Mouse (Mus musculus) heart, embryonic 15.5 days (tissue): Measurements from ENCODE around the gene Smcp. TPM values are rescaled to one million over a fixed set of nuclear protein-coding genes. Genes with fewer than 3 reads are reported as not detected.

Experiments used
- ATAC-seq: fragments of 200-750 bp; cut with Nextera tagmentation; replicated peaks from 2 replicates; pipeline ENCODE4 v1.8.0; 2017; ENCODE audit warnings: low read depth, moderate TSS enrichment; ENCODE audit not compliant: insufficient number of reproducible peaks, insufficient read depth, low FRiP score
- H3K27ac ChIP-seq: fragments of 300-500 bp; sonication (generic); 2 replicates; pipeline ENCODE4 v1.5.1; 2015; ENCODE audit warnings: mild to moderate bottlenecking, inconsistent platforms
- H3K27me3 ChIP-seq: fragments of 300-500 bp; sonication (generic); 2 replicates; pipeline ENCODE4 v1.6.1; 2015; ENCODE audit warnings: inconsistent platforms
- H3K36me3 ChIP-seq: fragments of 300-500 bp; sonication (generic); 2 replicates; pipeline ENCODE4 v1.6.1; 2015; ENCODE audit warnings: mild to moderate bottlenecking, inconsistent platforms
- H3K4me1 ChIP-seq: fragments of 300-500 bp; sonication (generic); replicated peaks from 2 replicates; pipeline ENCODE4 v1.6.1; 2015; ENCODE audit warnings: inconsistent platforms
- H3K4me2 ChIP-seq: fragments of 300-500 bp; sonication (generic); 2 replicates; pipeline ENCODE4 v1.6.1; 2015; ENCODE audit warnings: inconsistent platforms, mild to moderate bottlenecking, moderate library complexity
- H3K4me3 ChIP-seq: fragments of 300-500 bp; sonication (generic); 2 replicates; pipeline ENCODE4 v1.5.1; 2015; ENCODE audit warnings: mild to moderate bottlenecking, inconsistent platforms
- H3K9ac ChIP-seq: fragments of 300-500 bp; sonication (generic); 2 replicates; pipeline ENCODE4 v1.6.1; 2015; ENCODE audit warnings: mild to moderate bottlenecking, inconsistent platforms
- H3K9me3 ChIP-seq: fragments of 300-500 bp; sonication (generic); replicated peaks from 2 replicates; pipeline ENCODE4 v1.6.1; 2016; ENCODE audit warnings: inconsistent platforms
- WGBS: fragments of 180-500 bp; shearing (Covaris S2); methylation state at CpG from one replicate; pipeline ENCODE4 v1.1.7; 2015; ENCODE audit warnings: mixed read lengths; 5-methylcytosine and 5-hydroxymethylcytosine counted together
- polyA plus RNA-seq: library from polyadenylated mRNA; unstranded; fragments of >200 nt; fragmentation: Nextera tagmentation; extraction: Ambion mirVana; gene quantifications from 2 replicates; pipeline ENCODE4 v1.2.1, GENCODE M21; 2015

Gene Smcp
- polyA plus RNA-seq, 1 experiment from 2014 or later: not detected

DNA sequence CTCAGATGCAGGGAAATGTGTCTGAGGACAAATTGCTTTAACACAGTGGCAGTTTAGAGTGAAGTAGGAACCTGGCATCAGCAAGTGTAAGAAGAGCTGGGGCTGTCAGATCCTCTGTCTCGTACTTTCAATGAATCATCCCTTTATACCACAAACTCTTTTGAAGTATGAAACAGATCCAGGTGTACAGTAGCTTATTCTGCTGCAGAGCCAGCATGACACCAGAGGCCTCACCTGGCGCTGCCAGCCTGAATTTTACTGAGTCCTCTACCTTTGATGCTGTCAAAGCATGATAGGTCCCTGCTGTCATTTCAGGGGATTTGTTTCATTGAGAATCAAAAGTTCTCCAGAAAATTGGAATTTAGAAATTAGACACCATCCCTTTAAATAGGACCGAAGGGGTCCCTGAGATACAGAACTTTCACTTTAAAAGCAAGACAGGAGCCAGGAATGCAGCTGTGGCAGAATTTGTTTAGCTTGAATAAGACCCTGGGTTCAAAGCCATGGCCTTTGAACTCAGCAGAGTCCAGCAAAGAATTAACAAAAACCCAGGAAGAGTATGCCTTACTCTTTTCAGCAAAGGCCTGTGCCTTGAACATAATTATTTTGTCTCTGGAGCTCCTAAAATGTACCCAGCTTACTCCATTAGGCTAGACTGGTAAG lies 5.5 kb downstream of the Smcp start:
- no peaks in the 10 kb centered on the region for H3K9me3 ChIP-seq
- H3K27me3 ChIP-seq: no peaks in the 10 kb centered on the region
- no peaks in the 10 kb centered on the region for H3K36me3 ChIP-seq
- no peak for ATAC-seq
- H3K27ac ChIP-seq: no peak overlapping the region
- no peak overlapping the region for H3K4me3 ChIP-seq
- no peaks in the 10 kb centered on the region for H3K4me1 ChIP-seq
- WGBS: 69% methylated on average over 3 of the region's 3 CpGs
- no peak overlapping the region for H3K9ac ChIP-seq
- no peak overlapping the region for H3K4me2 ChIP-seq

GRCm38 (mm10) chr3:92579508-92579907 lies 9.3 kb downstream of the Smcp start:
- H3K9me3 ChIP-seq: no peaks in the 10 kb centered on the region
- no peak overlapping the region for H3K27ac ChIP-seq
- H3K27me3 ChIP-seq: no peaks in the 10 kb centered on the region
- WGBS: 50% methylated on average over 1 of the region's 1 CpGs
- H3K9ac ChIP-seq: no peak overlapping the region
- no peak overlapping the region for H3K4me2 ChIP-seq
- ATAC-seq: no peak
- no peaks in the 10 kb centered on the region for H3K36me3 ChIP-seq
- H3K4me1 ChIP-seq: no peaks in the 10 kb centered on the region
- no peak overlapping the region for H3K4me3 ChIP-seq

DNA sequence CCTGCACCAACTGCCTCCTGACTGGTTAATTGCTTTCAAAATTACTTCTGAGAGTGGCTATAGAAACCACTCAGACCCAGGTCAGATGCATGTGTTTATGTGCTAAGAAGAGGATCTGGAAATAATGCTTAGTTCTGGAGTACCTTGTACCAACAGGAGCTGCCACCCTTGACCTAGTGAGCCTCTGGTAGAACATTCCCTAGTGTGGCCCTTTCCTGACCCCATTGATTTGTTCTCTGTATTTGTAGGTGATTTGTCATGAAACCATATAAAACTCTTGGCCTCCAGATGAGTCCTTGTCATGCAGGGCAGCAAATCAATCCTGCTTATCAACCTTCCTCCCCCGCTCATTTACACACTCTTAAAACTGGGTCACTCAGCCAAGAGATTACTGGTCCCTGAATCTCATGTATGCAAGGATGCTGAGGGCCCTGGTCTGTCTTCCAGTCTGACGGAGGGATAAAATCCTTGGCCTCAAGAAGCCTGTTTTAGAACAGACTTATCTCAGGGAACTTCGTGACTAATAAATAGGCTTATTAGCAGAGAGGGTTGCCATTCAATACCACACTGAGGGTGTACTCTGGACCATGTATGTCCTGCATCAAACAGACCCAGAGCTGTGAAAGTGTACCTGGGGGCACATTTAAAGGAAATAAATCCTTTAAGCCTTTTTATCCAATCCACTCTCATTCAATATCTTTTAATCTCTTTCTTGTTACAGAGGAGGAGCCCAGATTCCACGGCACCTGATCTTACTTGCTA lies 10.0 kb downstream of the Smcp start:
- no peak overlapping the region for H3K9ac ChIP-seq
- no peak for ATAC-seq

GRCm38 (mm10) chr3:92573449-92574041 lies 15.3 kb downstream of the Smcp start, which contains the start of gene Ivl:
Gene Ivl, minus strand, starts transcription at chr3:92573735.
- no peaks in the 10 kb centered on the region for H3K9me3 ChIP-seq
- WGBS: 54% methylated on average over 1 of the region's 1 CpGs

More for the DNA sequence above, 10.0 kb downstream of the Smcp start:
- Histone ChIP-seq H3K36me3 (no peaks in the 10 kb centered on the region), H3K9me3 (no peaks in the 10 kb centered on the region), H3K27ac (no peak overlapping the region), H3K4me3 (no peak overlapping the region), H3K4me2 (no peak overlapping the region), H3K27me3 (no peaks in the 10 kb centered on the region), H3K4me1 (no peaks in the 10 kb centered on the region)
- 45% methylated on average over 4 of the region's 4 CpGs for WGBS

DNA sequence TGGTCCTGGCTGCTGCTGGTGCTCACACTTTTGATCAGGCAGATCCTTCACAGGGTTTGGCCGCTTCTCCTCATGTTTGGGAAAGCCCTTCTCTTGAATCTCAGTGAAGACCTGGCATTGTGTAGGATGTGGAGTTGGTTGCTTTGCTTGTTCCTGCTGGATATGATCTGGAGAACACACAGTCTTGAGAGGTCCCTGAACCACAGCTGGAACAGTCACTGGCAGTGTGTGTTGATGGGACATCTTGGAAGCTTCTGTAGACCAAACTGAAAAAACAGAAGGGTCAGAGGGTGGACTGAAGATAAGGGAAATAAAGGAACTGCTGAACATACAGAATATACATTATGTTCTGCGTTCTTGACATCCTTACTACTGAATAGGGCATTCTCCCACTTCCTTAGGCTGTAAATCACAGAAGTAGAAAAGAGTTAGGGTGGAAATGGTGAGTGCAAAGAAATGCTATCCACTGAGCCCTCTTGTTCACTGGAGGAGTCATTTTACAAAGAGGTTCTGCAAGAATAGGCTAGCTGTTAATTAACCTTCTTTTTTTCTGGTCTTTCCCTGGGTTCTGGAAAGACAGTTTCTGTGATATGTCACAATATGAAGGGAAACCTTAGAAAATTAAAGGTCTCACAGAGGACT lies 16.2 kb downstream of the Smcp start:
- no peak overlapping the region for H3K4me2 ChIP-seq
- WGBS: 64% methylated on average over 2 of the region's 2 CpGs
- H3K27me3 ChIP-seq: no peaks in the 10 kb centered on the region
- H3K4me3 ChIP-seq: no peak overlapping the region
- no peak overlapping the region for H3K9ac ChIP-seq
- no peaks in the 10 kb centered on the region for H3K9me3 ChIP-seq
- no peaks in the 10 kb centered on the region for H3K36me3 ChIP-seq
- no peak overlapping the region for H3K27ac ChIP-seq
- no peaks in the 10 kb centered on the region for H3K4me1 ChIP-seq
- ATAC-seq: no peak

More at GRCm38 (mm10) chr3:92573449-92574041, 15.3 kb downstream of the Smcp start, which contains the start of gene Ivl:
- H3K36me3 ChIP-seq: no peaks in the 10 kb centered on the region
- no peak within 1 kb of the TSS for H3K4me3 ChIP-seq
- H3K27ac ChIP-seq: no peak within 1 kb of the TSS
- no peaks in the 10 kb centered on the region for H3K4me1 ChIP-seq
- no peak for ATAC-seq
- H3K4me2 ChIP-seq: no peak within 1 kb of the TSS
- no peaks in the 10 kb centered on the region for H3K27me3 ChIP-seq
- no peak within 1 kb of the TSS for H3K9ac ChIP-seq

GRCm38 (mm10) chr3:92568752-92569151 lies 20.0 kb downstream of the Smcp start:
- ATAC-seq: no peak
- WGBS: 75% methylated on average over 2 of the region's 2 CpGs
- Histone ChIP-seq H3K27me3 (no peaks in the 10 kb centered on the region), H3K36me3 (no peaks in the 10 kb centered on the region), H3K4me2 (no peak overlapping the region), H3K4me3 (no peak overlapping the region), H3K27ac (no peak overlapping the region), H3K4me1 (no peaks in the 10 kb centered on the region), H3K9me3 (no peaks in the 10 kb centered on the region), H3K9ac (no peak overlapping the region)

DNA sequence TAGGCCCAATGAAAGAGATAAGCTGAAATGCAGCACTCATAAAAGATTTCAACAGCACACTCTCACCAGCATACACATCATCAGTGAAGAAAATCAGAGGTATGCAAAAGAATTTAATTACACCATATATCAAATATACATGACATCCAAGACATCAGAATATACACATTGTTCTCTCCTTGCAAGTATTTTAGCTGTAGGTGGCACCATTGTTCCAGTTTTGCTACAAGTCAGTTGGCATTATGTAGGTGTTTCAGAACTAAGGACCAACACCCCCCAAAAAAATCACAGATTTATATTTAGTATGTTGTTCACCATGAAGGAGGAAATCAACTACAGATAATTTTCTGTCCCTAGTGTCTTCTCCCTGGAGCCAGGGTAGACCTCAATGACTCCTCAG lies 23.4 kb downstream of the Smcp start:
- no peak overlapping the region for H3K4me3 ChIP-seq
- H3K27me3 ChIP-seq: no peaks in the 10 kb centered on the region
- no peaks in the 10 kb centered on the region for H3K4me1 ChIP-seq
- H3K4me2 ChIP-seq: no peak overlapping the region
- no peak overlapping the region for H3K27ac ChIP-seq
- H3K9ac ChIP-seq: no peak overlapping the region
- H3K9me3 ChIP-seq: no peaks in the 10 kb centered on the region
- H3K36me3 ChIP-seq: no peaks in the 10 kb centered on the region
- no peak for ATAC-seq

- no peak within 1 kb of the TSS for H3K27ac ChIP-seq
- no peak within 1 kb of the TSS for H3K4me2 ChIP-seq
- 71% methylated on average over 3 of the region's 3 CpGs for WGBS
- no peaks in the 10 kb centered on the region for H3K9me3 ChIP-seq
- no peak within 1 kb of the TSS for H3K9ac ChIP-seq
- ATAC-seq: no peak
- H3K27me3 ChIP-seq: no peaks in the 10 kb centered on the region
- H3K4me3 ChIP-seq: no peak within 1 kb of the TSS
- H3K4me1 ChIP-seq: no peaks in the 10 kb centered on the region
- no peaks in the 10 kb centered on the region for H3K36me3 ChIP-seq
Measured at GRCm38 (mm10) chr3:92534411-92534810, 54.4 kb downstream of the Smcp start, which contains the start of gene 2310046K23Rik. Gene 2310046K23Rik, minus strand, starts transcription at chr3:92534511.

Other genes with a start within 250 kb of the Smcp start
- gene Sprr2d, start 249.9 kb downstream of the Smcp start, polyA plus RNA-seq: not detected in 2 replicates
- not detected in 2 replicates for gene Sprr2e, start 236.9 kb downstream of the Smcp start, polyA plus RNA-seq
- gene Sprr2f, start 223.8 kb downstream of the Smcp start, polyA plus RNA-seq: not detected in 2 replicates
- not detected in 2 replicates for gene Sprr2h, start 203.3 kb downstream of the Smcp start, polyA plus RNA-seq
- gene Sprr2i, start 181.0 kb downstream of the Smcp start, polyA plus RNA-seq: not detected in 2 replicates
- gene Sprr2j-ps, start 170.9 kb downstream of the Smcp start, polyA plus RNA-seq: not detected in 2 replicates
- gene Gm9774, start 159.6 kb downstream of the Smcp start, polyA plus RNA-seq: 5.3 and 5.4 TPM in 2 replicates
- gene Sprr2k, start 156.4 kb downstream of the Smcp start, polyA plus RNA-seq: not detected in 2 replicates
- gene Sprr1b, start 150.2 kb downstream of the Smcp start, polyA plus RNA-seq: not detected in 2 replicates
- 0.11 TPM in 1 of 2 replicates, not detected in the other for gene Sprr3, start 130.3 kb downstream of the Smcp start, polyA plus RNA-seq
- 0.42 and 2.6 TPM in 2 replicates for gene Sprr1a, start 103.1 kb downstream of the Smcp start, polyA plus RNA-seq
- not detected in 2 replicates for gene Sprr4, start 88.5 kb downstream of the Smcp start, polyA plus RNA-seq
- gene 2310046K23Rik, start 54.5 kb downstream of the Smcp start, polyA plus RNA-seq: not detected in 2 replicates
- 0.09 TPM in 1 of 2 replicates, not detected in the other for gene Ivl, start 15.3 kb downstream of the Smcp start, polyA plus RNA-seq
- not detected in 2 replicates for gene 2210017I01Rik, start 18.5 kb upstream of the Smcp start, polyA plus RNA-seq
- not detected in 2 replicates for gene Lce6a, start 32.7 kb upstream of the Smcp start, polyA plus RNA-seq
- not detected in 2 replicates for gene Lce1a1, start 59.3 kb upstream of the Smcp start, polyA plus RNA-seq
- gene Lce1b, start 67.9 kb upstream of the Smcp start, polyA plus RNA-seq: not detected in 2 replicates
- gene Lce1a2, start 81.3 kb upstream of the Smcp start, polyA plus RNA-seq: not detected in 2 replicates
- gene Lce1c, start 90.2 kb upstream of the Smcp start, polyA plus RNA-seq: not detected in 2 replicates
- not detected in 2 replicates for gene Lce1d, start 98.2 kb upstream of the Smcp start, polyA plus RNA-seq
- not detected in 2 replicates for gene Lce1e, start 120.1 kb upstream of the Smcp start, polyA plus RNA-seq
- gene Lce1f, start 131.4 kb upstream of the Smcp start, polyA plus RNA-seq: not detected in 2 replicates
- not detected in 2 replicates for gene Gm38119, start 150.1 kb upstream of the Smcp start, polyA plus RNA-seq
- not detected in 2 replicates for gene Lce1g, start 163.3 kb upstream of the Smcp start, polyA plus RNA-seq
- not detected in 2 replicates for gene Lce1h, start 176.1 kb upstream of the Smcp start, polyA plus RNA-seq
- gene Lce1i, start 189.9 kb upstream of the Smcp start, polyA plus RNA-seq: not detected in 2 replicates
- not detected in 2 replicates for gene Lce1j, start 201.5 kb upstream of the Smcp start, polyA plus RNA-seq
- not detected in 2 replicates for gene Lce1k, start 218.9 kb upstream of the Smcp start, polyA plus RNA-seq
- gene Kprp, start 238.2 kb upstream of the Smcp start, polyA plus RNA-seq: not detected in 2 replicates